Mouse (Mus musculus) liver, embryonic 12.5 days (tissue): ENCODE results near the gene 6030458C11Rik. TPM values are rescaled to one million over a fixed set of nuclear protein-coding genes. Genes with fewer than 3 reads are reported as not detected.

ENCODE experiments used
- ATAC-seq: fragments of 200-750 bp; cut with Nextera tagmentation; 2 replicates; pipeline ENCODE4 v1.8.0; 2017; ENCODE audit warnings: moderate number of reproducible peaks, mild to moderate bottlenecking, moderate library complexity
- H3K27ac ChIP-seq: fragments of 300-500 bp; sonication (generic); 2 replicates; pipeline ENCODE4 v1.5.1; 2016; ENCODE audit warnings: mild to moderate bottlenecking
- H3K27me3 ChIP-seq: fragments of 300-500 bp; sonication (generic); replicated peaks from 2 replicates; pipeline ENCODE4 v1.6.1; 2016; ENCODE audit warnings: mild to moderate bottlenecking, moderate library complexity
- H3K36me3 ChIP-seq: fragments of 300-500 bp; sonication (generic); 2 replicates; pipeline ENCODE4 v1.6.1; 2016; ENCODE audit warnings: mild to moderate bottlenecking, moderate library complexity
- H3K4me1 ChIP-seq: fragments of 300-500 bp; sonication (generic); 2 replicates; pipeline ENCODE4 v1.6.1; 2016
- H3K4me2 ChIP-seq: fragments of 300-500 bp; sonication (generic); 2 replicates; pipeline ENCODE4 v1.6.1; 2016; ENCODE audit warnings: mild to moderate bottlenecking, moderate library complexity
- H3K4me3 ChIP-seq: fragments of 300-500 bp; sonication (generic); 2 replicates; pipeline ENCODE4 v1.5.1; 2016; ENCODE audit warnings: mild to moderate bottlenecking, moderate library complexity
- H3K9ac ChIP-seq: fragments of 300-500 bp; sonication (generic); 2 replicates; pipeline ENCODE4 v1.6.1; 2016; ENCODE audit warnings: mild to moderate bottlenecking, moderate library complexity
- H3K9me3 ChIP-seq: fragments of 300-500 bp; sonication (generic); replicated peaks from 2 replicates; pipeline ENCODE4 v1.6.1; 2016; ENCODE audit warnings: mild to moderate bottlenecking, moderate library complexity
- whole genome bisulfite sequencing: fragments of 180-500 bp; shearing (Covaris S2); methylation state at CpG from one replicate; pipeline ENCODE4 v1.1.7; 2016; ENCODE audit not compliant: insufficient replicate concordance; 5-methylcytosine and 5-hydroxymethylcytosine counted together
- polyA plus RNA-seq: library from polyadenylated mRNA; unstranded; fragments of >200 nt; fragmentation: Nextera tagmentation; extraction: Ambion mirVana; gene quantifications from 2 replicates; pipeline ENCODE4 v1.2.1, GENCODE M21; 2016

6030458C11Rik gene
- polyA plus RNA-seq, result 48.6 and 52.0 TPM in 2 replicates

- Histone ChIP-seq H3K27ac (peak within 1 kb of the TSS; percentile 96), H3K4me1 (peaks cover 61% of the 10 kb centered on the region), H3K4me2 (peak within 1 kb of the TSS; percentile 86), H3K9me3 (no peaks in the 10 kb centered on the region), H3K36me3 (peaks cover 62% of the 10 kb centered on the region), H3K9ac (peak within 1 kb of the TSS; percentile 93), H3K27me3 (no peaks in the 10 kb centered on the region), H3K4me3 (peak within 1 kb of the TSS; percentile 88)
- under 1% methylated on average over 67 of the region's 67 CpGs for WGBS
- ATAC-seq, result peak; percentile 96
Measured at GRCm38 (mm10) chr15:12824197-12824952, at the start of gene 6030458C11Rik, which contains the start of gene Drosha. TSS of gene 6030458C11Rik (minus strand) at chr15:12824649. TSS of gene Drosha (plus strand) at chr15:12824815.

DNA sequence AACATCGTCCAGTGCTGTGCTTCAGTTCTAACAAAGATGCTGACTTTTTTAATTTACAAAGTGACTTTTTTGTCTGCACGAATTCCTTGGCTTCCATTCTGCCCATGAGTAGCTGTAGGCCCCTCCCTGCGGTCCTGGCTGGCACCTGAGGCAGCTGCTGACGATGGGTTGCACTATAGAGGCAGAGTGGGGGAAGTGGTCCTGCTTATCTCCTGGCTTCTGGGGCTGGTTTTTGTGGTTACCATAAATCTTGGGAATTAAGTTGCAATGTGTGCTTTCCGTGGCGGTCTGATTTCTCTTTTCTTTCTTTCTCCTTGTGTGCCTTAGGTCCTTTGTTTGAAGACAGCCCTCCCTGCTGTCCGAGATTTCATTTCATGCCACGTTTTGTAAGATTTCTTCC is 42.8 kb upstream of the 6030458C11Rik start:
- 62% methylated on average over 8 of the region's 8 CpGs for WGBS
- peaks cover 74% of the 10 kb centered on the region for H3K36me3 ChIP-seq

GRCm38 (mm10) chr15:12865595-12866314 is 41.3 kb upstream of the 6030458C11Rik start:
- Histone ChIP-seq H3K9me3 (no peaks in the 10 kb centered on the region), H3K27me3 (no peaks in the 10 kb centered on the region), H3K9ac (no peak overlapping the region), H3K27ac (no peak overlapping the region), H3K4me1 (0 out of 2 replicates have a peak, but pooled peaks cover 10% of the 10 kb centered on the region), H3K4me3 (no peak overlapping the region), H3K4me2 (no peak overlapping the region), H3K36me3 (peaks cover 79% of the 10 kb centered on the region)
- WGBS, result 73% methylated on average over 7 of the region's 7 CpGs
- no peak for ATAC-seq

More for the DNA sequence above, 42.8 kb upstream of the 6030458C11Rik start:
- H3K9me3 ChIP-seq, result no peaks in the 10 kb centered on the region
- no peak overlapping the region for H3K4me3 ChIP-seq
- ATAC-seq, result no peak
- no peak overlapping the region for H3K27ac ChIP-seq
- no peaks in the 10 kb centered on the region for H3K27me3 ChIP-seq
- H3K4me2 ChIP-seq, result no peak overlapping the region
- 0 out of 2 replicates have a peak, but pooled peaks cover 10% of the 10 kb centered on the region for H3K4me1 ChIP-seq
- H3K9ac ChIP-seq, result no peak overlapping the region

- Histone ChIP-seq H3K9ac (no peak overlapping the region), H3K4me1 (peaks cover 19% of the 10 kb centered on the region), H3K27me3 (no peaks in the 10 kb centered on the region), H3K9me3 (no peaks in the 10 kb centered on the region), H3K27ac (no peak overlapping the region), H3K36me3 (peaks cover 85% of the 10 kb centered on the region), H3K4me3 (no peak overlapping the region), H3K4me2 (no peak overlapping the region)
- ATAC-seq, result no peak
- 70% methylated on average over 1 of the region's 1 CpGs for WGBS
Measured at GRCm38 (mm10) chr15:12863669-12864068, 39.2 kb upstream of the 6030458C11Rik start.

DNA sequence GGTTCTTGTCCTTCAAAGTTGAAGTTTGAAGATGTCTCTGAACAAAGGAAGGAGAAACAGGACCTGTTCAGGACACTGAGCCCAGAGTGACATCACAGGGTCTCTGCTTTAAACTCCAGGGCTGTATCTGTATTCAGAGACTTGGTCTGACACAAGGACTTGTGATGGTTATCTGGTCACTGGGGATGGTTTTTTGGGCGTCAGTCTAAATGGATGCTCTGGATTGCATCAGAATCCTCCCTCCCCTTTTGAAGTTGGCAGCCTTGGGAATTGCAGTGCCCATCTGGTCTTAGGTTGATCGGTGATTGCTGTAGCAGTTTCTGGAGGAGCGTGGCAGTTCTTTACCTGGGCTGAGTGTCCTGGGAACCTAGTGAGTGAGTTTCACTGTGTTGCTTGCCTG is 37.6 kb upstream of the 6030458C11Rik start:
- peaks cover 86% of the 10 kb centered on the region for H3K36me3 ChIP-seq
- H3K9me3 ChIP-seq, result no peaks in the 10 kb centered on the region
- no peak overlapping the region for H3K4me2 ChIP-seq
- WGBS, result 69% methylated on average over 3 of the region's 3 CpGs
- no peaks in the 10 kb centered on the region for H3K27me3 ChIP-seq
- no peak overlapping the region for H3K9ac ChIP-seq
- ATAC-seq, result no peak
- no peak overlapping the region for H3K4me3 ChIP-seq
- H3K27ac ChIP-seq, result no peak overlapping the region
- peaks cover 34% of the 10 kb centered on the region for H3K4me1 ChIP-seq

DNA sequence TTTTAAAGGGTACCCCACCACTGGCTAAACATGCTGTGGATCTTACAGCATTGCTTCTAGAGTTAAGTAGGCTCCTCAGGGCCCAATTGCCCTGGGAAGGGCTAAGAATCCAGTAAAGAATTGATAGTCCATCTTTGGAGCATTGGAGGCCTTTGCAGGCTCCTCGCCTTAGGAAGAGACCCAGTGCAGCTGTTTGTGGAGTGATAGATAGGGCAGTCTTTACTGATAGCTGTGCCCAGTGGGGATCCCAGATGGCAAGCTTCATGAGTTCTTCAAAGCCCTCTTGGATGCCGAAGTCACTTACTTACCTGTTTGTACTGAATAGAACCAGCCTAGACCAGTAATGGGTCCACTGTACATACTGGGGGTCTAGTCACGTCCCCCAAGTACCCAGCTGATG is 34.2 kb upstream of the 6030458C11Rik start:
- Histone ChIP-seq H3K27me3 (no peaks in the 10 kb centered on the region), H3K9me3 (no peaks in the 10 kb centered on the region), H3K36me3 (peaks cover 95% of the 10 kb centered on the region), H3K4me3 (no peak overlapping the region), H3K9ac (no peak overlapping the region), H3K4me2 (peak overlapping the region; percentile 40), H3K27ac (peak overlapping the region; percentile 72), H3K4me1 (peaks cover 35% of the 10 kb centered on the region)
- WGBS, result 48% methylated on average over 3 of the region's 3 CpGs
- ATAC-seq, result peak; percentile 65

DNA sequence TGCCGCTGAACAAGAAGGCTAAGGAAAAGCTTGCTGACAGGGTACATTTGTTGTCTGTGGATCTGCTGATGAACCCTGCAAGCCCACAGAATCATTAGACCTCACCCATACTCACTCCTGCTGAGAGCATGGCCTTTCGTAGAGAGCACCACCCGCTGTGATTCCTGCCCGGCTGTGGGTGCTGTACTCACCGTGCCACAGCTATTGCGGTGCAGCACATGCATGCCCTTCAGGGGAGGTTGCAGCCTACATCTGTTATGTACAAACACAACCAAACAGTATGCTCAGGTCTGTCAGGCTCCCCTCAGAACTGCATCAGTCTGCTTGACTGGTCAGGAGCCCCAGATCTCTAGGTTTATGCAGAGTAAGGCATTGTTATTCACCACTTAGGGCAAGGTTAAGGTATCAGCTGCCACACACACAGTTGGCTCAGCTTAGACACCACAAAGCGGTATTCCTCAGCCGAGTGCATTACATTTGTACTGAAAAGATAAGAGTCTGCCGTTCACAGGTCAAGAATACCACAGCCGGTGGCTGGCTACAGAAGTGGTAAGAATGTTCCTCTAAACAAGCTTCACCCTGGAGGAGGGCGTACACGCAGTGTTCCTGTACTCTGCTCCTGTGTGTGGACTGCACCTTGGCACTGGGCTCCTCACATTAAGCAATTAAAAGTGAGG is 33.5 kb upstream of the 6030458C11Rik start:
- H3K4me2 ChIP-seq, result peak overlapping the region; percentile 40
- peaks cover 97% of the 10 kb centered on the region for H3K36me3 ChIP-seq
- H3K27ac ChIP-seq, result peak overlapping the region; percentile 72
- H3K4me1 ChIP-seq, result peaks cover 35% of the 10 kb centered on the region
- no peaks in the 10 kb centered on the region for H3K9me3 ChIP-seq
- peak; percentile 92 for ATAC-seq
- WGBS, result 46% methylated on average over 12 of the region's 12 CpGs
- no peaks in the 10 kb centered on the region for H3K27me3 ChIP-seq
- no peak overlapping the region for H3K4me3 ChIP-seq
- no peak overlapping the region for H3K9ac ChIP-seq

DNA sequence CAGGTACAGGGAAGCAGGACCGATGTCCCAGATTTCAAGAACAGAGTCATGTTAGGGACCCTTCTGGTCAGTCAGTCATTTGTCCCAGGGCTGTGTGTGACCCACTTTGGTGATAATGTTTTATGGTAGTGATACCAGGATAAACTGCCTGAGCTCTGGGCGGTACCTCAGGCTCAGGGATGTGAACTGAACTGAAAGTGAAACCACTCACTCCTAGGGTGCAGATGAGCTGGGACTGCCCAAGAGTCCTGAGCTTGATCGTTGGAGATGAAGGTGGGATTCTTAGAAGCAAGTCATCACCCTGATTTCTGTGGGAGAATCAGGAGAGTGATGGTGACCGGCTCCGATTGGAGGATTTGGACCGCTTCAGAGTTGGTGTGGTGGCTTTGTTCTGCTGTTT is 32.3 kb upstream of the 6030458C11Rik start:
- Histone ChIP-seq H3K4me1 (peaks cover 35% of the 10 kb centered on the region), H3K4me2 (peak overlapping the region; percentile 3; the same call in 1 of the 2 replicates), H3K9ac (no peak overlapping the region), H3K27me3 (no peaks in the 10 kb centered on the region), H3K36me3 (peaks cover 97% of the 10 kb centered on the region), H3K4me3 (no peak overlapping the region), H3K27ac (no peak overlapping the region), H3K9me3 (no peaks in the 10 kb centered on the region)
- 84% methylated on average over 6 of the region's 6 CpGs for WGBS
- ATAC-seq, result no peak

GRCm38 (mm10) chr15:12853471-12853870 is 29.0 kb upstream of the 6030458C11Rik start:
- H3K36me3 ChIP-seq, result peaks cover 95% of the 10 kb centered on the region
- WGBS, result 85% methylated on average over 8 of the region's 8 CpGs

DNA sequence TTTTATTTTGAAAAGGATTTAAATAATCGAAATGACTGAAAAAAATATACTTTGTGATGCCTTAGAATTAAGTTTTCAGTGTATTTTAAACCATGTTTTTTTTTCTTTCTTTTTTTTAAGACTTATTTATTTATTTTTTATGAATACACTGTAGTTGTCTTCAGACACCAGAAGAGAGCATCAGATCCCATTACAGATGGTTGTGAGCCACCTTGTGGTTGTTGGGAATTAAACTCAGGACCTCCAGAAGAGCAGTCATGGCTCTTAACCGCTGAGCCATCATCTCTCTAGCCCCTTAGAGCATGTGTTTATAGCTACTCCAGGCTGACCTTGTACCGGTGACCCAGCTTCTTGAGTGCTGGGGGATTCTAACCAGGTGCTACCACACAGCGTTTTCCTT is 24.9 kb upstream of the 6030458C11Rik start:
- no peak for ATAC-seq
- WGBS, result 76% methylated on average over 4 of the region's 4 CpGs
- no peaks in the 10 kb centered on the region for H3K9me3 ChIP-seq

More at GRCm38 (mm10) chr15:12853471-12853870, 29.0 kb upstream of the 6030458C11Rik start:
- ATAC-seq, result no peak
- no peak overlapping the region for H3K4me2 ChIP-seq
- H3K27ac ChIP-seq, result no peak overlapping the region
- H3K9me3 ChIP-seq, result no peaks in the 10 kb centered on the region
- H3K27me3 ChIP-seq, result no peaks in the 10 kb centered on the region
- no peak overlapping the region for H3K4me3 ChIP-seq
- no peak overlapping the region for H3K9ac ChIP-seq
- H3K4me1 ChIP-seq, result peaks cover 27% of the 10 kb centered on the region

DNA sequence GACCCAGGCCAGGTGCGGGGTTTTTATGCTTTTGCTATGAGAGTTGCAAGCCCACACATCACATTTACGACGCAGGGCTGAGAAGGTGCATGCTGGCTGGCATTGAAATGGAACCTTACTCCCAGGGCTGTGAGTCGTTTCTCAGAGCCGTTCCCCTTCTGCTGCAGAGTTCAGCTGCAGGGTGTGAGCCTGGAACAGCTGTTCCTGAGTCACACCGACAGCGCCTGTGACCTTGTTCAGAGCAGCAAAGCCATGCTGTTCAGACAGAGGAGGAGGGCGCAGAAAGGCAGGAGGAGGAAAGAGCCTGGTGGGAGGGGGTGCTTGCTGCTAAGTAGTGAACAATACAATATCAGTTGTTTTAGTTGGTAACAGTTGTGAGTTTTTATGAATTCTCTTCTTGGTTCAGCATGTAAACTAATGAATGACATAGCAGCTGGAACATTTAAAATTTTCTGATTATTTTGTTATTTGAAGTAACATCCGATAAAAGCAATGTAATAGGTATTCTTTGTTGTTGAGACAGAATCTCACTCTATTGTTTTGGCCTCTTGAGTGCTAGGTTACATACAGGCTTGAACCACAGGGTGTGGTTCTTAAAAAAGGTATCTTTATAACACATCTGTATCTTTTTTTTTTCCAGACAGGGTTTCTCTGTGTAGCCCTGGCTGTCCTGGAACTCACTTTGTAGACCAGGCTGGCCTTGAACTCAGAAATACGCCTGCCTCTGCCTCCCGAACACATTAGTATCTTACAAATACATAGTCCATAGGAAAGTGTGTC is 23.9 kb upstream of the 6030458C11Rik start:
- H3K4me3 ChIP-seq, result no peak overlapping the region
- no peaks in the 10 kb centered on the region for H3K27me3 ChIP-seq
- no peak overlapping the region for H3K4me2 ChIP-seq
- peak overlapping the region; percentile 53 for H3K27ac ChIP-seq
- peaks cover 96% of the 10 kb centered on the region for H3K36me3 ChIP-seq
- H3K9me3 ChIP-seq, result no peaks in the 10 kb centered on the region
- no peak overlapping the region for H3K9ac ChIP-seq
- whole genome bisulfite sequencing, result 82% methylated on average over 11 of the region's 11 CpGs
- H3K4me1 ChIP-seq, result peaks cover 10% of the 10 kb centered on the region
- 0 out of 2 replicates have a peak, but pooled peaks have one; percentile 58 for ATAC-seq

More for the DNA sequence above, 24.9 kb upstream of the 6030458C11Rik start:
- peaks cover 96% of the 10 kb centered on the region for H3K36me3 ChIP-seq
- H3K27me3 ChIP-seq, result no peaks in the 10 kb centered on the region
- H3K4me2 ChIP-seq, result no peak overlapping the region
- no peak overlapping the region for H3K4me3 ChIP-seq
- no peak overlapping the region for H3K9ac ChIP-seq
- peaks cover 10% of the 10 kb centered on the region for H3K4me1 ChIP-seq
- no peak overlapping the region for H3K27ac ChIP-seq
